Mouse (Mus musculus): ENCODE measurements around the gene Nrp1.

Gene Nrp1

GRCm38 (mm10) chr8:128371026-128371425 is 12.6 kb downstream of the Nrp1 start:
- DNase-seq, result no peak

- DNase-seq, result no peak
Observed at GRCm38 (mm10) chr8:128371789-128372188, 13.4 kb downstream of the Nrp1 start.

- no peak for DNase-seq
Observed at GRCm38 (mm10) chr8:128372724-128373123, 14.3 kb downstream of the Nrp1 start.

GRCm38 (mm10) chr8:128373418-128373817 is 15.0 kb downstream of the Nrp1 start:
- DNase-seq, result no peak

GRCm38 (mm10) chr8:128375291-128375690 is 16.9 kb downstream of the Nrp1 start:
- no peak for DNase-seq

GRCm38 (mm10) chr8:128383176-128383575 is 24.8 kb downstream of the Nrp1 start:
- peak in 1 of 2 experiments; percentile 34 for DNase-seq

GRCm38 (mm10) chr8:128384366-128384765 is 26.0 kb downstream of the Nrp1 start:
- no peak for DNase-seq

- DNase-seq, result no peak
Observed at GRCm38 (mm10) chr8:128384921-128385332, 26.5 kb downstream of the Nrp1 start.

GRCm38 (mm10) chr8:128386963-128387621 is 28.7 kb downstream of the Nrp1 start:
- peak; percentile 64 to 72 for DNase-seq

GRCm38 (mm10) chr8:128390759-128391158 is 32.4 kb downstream of the Nrp1 start:
- no peak for DNase-seq

- no peak for DNase-seq
Observed at GRCm38 (mm10) chr8:128391182-128391760, 32.9 kb downstream of the Nrp1 start.

GRCm38 (mm10) chr8:128394671-128395193 is 36.3 kb downstream of the Nrp1 start:
- no peak for DNase-seq

GRCm38 (mm10) chr8:128396968-128397367 is 38.6 kb downstream of the Nrp1 start:
- DNase-seq, result no peak

- DNase-seq, result no peak
Observed at GRCm38 (mm10) chr8:128397441-128397840, 39.0 kb downstream of the Nrp1 start.

- no peak for DNase-seq
Observed at GRCm38 (mm10) chr8:128398472-128399091, 40.2 kb downstream of the Nrp1 start.

GRCm38 (mm10) chr8:128400286-128400685 is 41.9 kb downstream of the Nrp1 start:
- DNase-seq, result no peak

GRCm38 (mm10) chr8:128404876-128405275 is 46.5 kb downstream of the Nrp1 start:
- no peak for DNase-seq

GRCm38 (mm10) chr8:128413381-128413780 is 55.0 kb downstream of the Nrp1 start:
- DNase-seq, result no peak

- DNase-seq, result no peak
Observed at GRCm38 (mm10) chr8:128415730-128416684, 57.6 kb downstream of the Nrp1 start.

- DNase-seq, result no peak
Observed at GRCm38 (mm10) chr8:128416896-128417295, 58.5 kb downstream of the Nrp1 start.

GRCm38 (mm10) chr8:128417956-128418796 is 59.8 kb downstream of the Nrp1 start:
- no peak for DNase-seq

GRCm38 (mm10) chr8:128419984-128420383 is 61.6 kb downstream of the Nrp1 start:
- no peak for DNase-seq

Measured in lung, adult 18-20 months (tissue).